Mouse (Mus musculus): ENCODE results near the gene Emcn. TPM values are rescaled to one million over a fixed set of nuclear protein-coding genes. Genes with fewer than 3 reads are reported as not detected.

Gene Emcn
- polyA plus RNA-seq (2014; fragmentation: Illumina TruSeq; extraction: RNeasy Lipid Tissue Mini Kit (QIAGEN cat#74804); ENCODE audit: low replicate concordance), result 36.6 TPM

DNA sequence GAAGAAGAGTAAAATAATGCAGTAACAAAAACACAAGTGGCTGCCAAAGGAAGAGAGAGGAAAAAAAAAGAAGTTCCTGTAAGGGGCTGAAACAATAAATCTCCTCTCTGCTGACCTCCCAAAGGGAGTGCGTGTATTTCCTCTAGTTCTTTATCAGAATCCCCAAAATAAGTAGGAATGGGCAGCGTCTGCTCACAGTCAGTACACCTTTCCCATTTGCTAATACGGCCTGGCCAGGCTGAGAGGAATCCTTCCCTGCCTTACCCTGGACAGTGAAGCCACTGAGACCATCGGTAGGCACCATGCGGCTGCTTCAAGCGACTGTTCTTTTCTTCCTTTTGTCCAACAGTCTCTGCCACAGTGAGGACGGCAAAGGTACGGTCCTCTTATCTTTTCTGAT lies at the start of gene Emcn:
Gene Emcn (plus strand): TSS at position 130 of the 400 bp plus-strand sequence.

All from small intestine, adult 10 weeks (tissue).